Mouse (Mus musculus) small intestine, adult 2 months (tissue): ENCODE measurements around the gene Zfp664.

Source experiments
- CTCF ChIP-seq: fragments of 200-500 bp; IDR thresholded peaks from 2 replicates; pipeline ENCODE4 v1.5.1; 2012; ENCODE audit warnings: low read depth, mild to moderate bottlenecking, control low read depth, inconsistent platforms, low read length, moderate library complexity, mixed read lengths; ENCODE audit not compliant: insufficient replicate concordance, insufficient read length; ENCODE audit errors: extremely low read depth
- POLR2A ChIP-seq: fragments of 200-500 bp; IDR thresholded peaks from 2 replicates; pipeline ENCODE4 v1.6.1; 2012; ENCODE audit warnings: low read depth, mild to moderate bottlenecking, control low read depth, inconsistent platforms, low read length, moderate library complexity

DNA sequence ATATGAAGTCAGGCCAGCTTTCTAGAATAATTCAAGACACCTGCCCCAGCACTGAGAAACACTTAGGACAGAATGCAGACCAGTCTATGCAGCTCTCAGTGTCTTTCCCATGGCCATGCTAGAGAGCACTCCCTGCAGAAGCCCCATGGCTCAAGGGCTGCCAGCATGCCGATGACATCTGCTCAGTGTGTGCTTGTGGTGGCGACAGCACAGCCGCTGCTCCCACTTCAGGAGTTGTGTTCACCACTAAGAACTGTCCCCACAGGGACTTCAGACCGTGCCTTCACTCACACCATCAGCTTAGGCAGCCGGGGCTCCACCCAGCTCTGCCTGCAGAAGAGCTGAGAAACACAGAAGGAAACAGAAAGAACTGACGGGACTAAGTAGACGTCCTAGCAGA is 22.3 kb upstream of the Zfp664 start:
- TF ChIP-seq CTCF (no peak), POLR2A (no peak)
